Mouse (Mus musculus) limb, embryonic 14.5 days (tissue): Measurements from ENCODE around the gene Cpb1. TPM values are rescaled to one million over a fixed set of nuclear protein-coding genes. Genes with fewer than 3 reads are reported as not detected.

Source experiments
- ATAC-seq: fragments of 200-750 bp; cut with Nextera tagmentation; 2 replicates; pipeline ENCODE4 v1.8.0; 2017; ENCODE audit warnings: low read depth, moderate number of reproducible peaks, moderate TSS enrichment; ENCODE audit not compliant: low FRiP score
- DNase-seq: peaks from one replicate; pipeline ENCODE4 v3.0.0-alpha.2; 2015; ENCODE audit warnings: low spot score
- H3K27ac ChIP-seq: fragments of 300-500 bp; sonication (generic); replicated peaks from 2 replicates; pipeline ENCODE4 v1.5.1; 2014; ENCODE audit warnings: low read depth, mild to moderate bottlenecking, low read length, moderate library complexity, mixed read lengths
- H3K27me3 ChIP-seq: fragments of 300-500 bp; sonication (generic); 2 replicates; pipeline ENCODE4 v1.6.1; 2014; ENCODE audit warnings: low read length, mixed read lengths; ENCODE audit not compliant: control insufficient read depth, insufficient read depth
- H3K36me3 ChIP-seq: fragments of 300-500 bp; sonication (generic); 2 replicates; pipeline ENCODE4 v1.6.1; 2014; ENCODE audit warnings: mild to moderate bottlenecking, low read length, moderate library complexity, mixed read lengths; ENCODE audit not compliant: control insufficient read depth, insufficient read depth
- H3K4me1 ChIP-seq: fragments of 300-500 bp; sonication (generic); 2 replicates; pipeline ENCODE4 v1.6.1; 2014; ENCODE audit warnings: antibody characterized with exemption, low read length, mixed read lengths; ENCODE audit not compliant: control insufficient read depth, insufficient read depth
- H3K4me2 ChIP-seq: fragments of 300-500 bp; sonication (generic); replicated peaks from 2 replicates; pipeline ENCODE4 v1.6.1; 2014; ENCODE audit warnings: low read depth, mild to moderate bottlenecking, low read length, moderate library complexity; ENCODE audit not compliant: severe bottlenecking
- H3K4me3 ChIP-seq: fragments of 300-500 bp; sonication (generic); replicated peaks from 2 replicates; pipeline ENCODE4 v1.5.1; 2014; ENCODE audit warnings: low read length
- H3K9ac ChIP-seq: fragments of 300-500 bp; sonication (generic); 2 replicates; pipeline ENCODE4 v1.6.1; 2014; ENCODE audit warnings: mild to moderate bottlenecking, low read depth, low read length, moderate library complexity; ENCODE audit not compliant: severe bottlenecking
- H3K9me3 ChIP-seq: fragments of 300-500 bp; sonication (generic); 2 replicates; pipeline ENCODE4 v1.6.1; 2016; ENCODE audit warnings: low read length; ENCODE audit not compliant: control insufficient read depth
- POLR2A ChIP-seq: fragments of 200-500 bp; IDR thresholded peaks from 2 replicates; pipeline ENCODE4 v1.8.0; 2012; ENCODE audit warnings: inconsistent platforms, mild to moderate bottlenecking, moderate library complexity, borderline replicate concordance; ENCODE audit not compliant: insufficient read depth, insufficient read length; ENCODE audit errors: extremely low read depth
- WGBS: fragments of 180-500 bp; shearing (Covaris S2); extraction: QIAGEN DNeasy Blood & Tissue Kit; methylation state at CpG from one replicate; pipeline ENCODE4 v1.1.7; 2014; 5-methylcytosine and 5-hydroxymethylcytosine counted together
- polyA plus RNA-seq, 2 experiments: library from polyadenylated mRNA; depleted of rRNA in 1 of 2; stranded (reverse) in 1 of 2; unstranded in 1 of 2; fragments of >200 nt; fragmentation: Nextera tagmentation in 1 of 2; extraction: Ambion mirVana in 1 of 2; gene quantifications; 2 replicates each; pipeline versions ENCODE4 v1.2.1 to v1.2.3; 2012 to 2014

The Cpb1 gene
- polyA plus RNA-seq, 2 experiments, result 0.16 to 0.22 TPM

DNA sequence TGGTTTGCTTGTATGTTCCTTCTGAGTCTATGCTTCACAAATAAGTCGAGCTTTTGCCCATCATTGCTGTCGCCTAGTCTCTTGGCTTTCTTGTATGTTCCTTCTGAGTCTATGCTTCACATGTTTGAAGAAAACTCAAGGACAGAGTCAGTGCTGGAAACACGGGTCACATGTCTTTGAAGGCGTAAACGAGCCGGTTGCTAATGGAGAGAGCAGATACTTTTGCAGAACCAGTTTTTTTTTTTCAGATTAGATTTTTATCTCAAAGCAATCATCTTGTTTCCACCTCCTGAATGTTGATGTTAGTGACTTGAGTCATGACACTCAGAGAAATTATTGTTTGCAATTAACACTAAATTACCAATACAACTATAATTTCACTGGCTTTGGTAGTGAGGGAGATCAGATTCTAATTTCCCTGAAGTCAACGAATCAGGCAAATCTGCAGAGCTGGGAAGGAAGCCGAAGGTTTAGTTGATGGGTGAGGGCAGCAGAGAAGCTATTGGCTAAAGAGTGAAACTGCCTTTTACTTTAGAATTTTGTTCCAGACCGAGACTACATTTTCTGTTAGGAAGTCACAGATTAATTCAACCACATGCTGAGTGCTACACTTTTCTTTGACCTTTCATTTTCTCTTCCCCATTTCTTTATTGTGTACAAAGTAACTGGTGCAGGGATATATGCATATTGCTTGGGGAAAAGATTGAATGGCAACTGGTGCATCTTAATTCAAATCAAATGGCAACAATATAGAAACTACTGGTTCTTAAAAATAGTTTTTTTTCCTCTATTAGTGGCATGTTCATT, 19.2 kb upstream of the Cpb1 start:
- no peak overlapping the region for H3K27ac ChIP-seq
- H3K9me3 ChIP-seq, result no peaks in the 10 kb centered on the region
- H3K9ac ChIP-seq, result no peak overlapping the region
- H3K4me3 ChIP-seq, result no peak overlapping the region
- no peak for DNase-seq
- H3K4me1 ChIP-seq, result no peaks in the 10 kb centered on the region
- H3K27me3 ChIP-seq, result no peaks in the 10 kb centered on the region
- no peak for ATAC-seq
- no peak overlapping the region for H3K4me2 ChIP-seq
- TF ChIP-seq POLR2A, result no peak
- no peaks in the 10 kb centered on the region for H3K36me3 ChIP-seq
- WGBS, result 79% methylated on average over 9 of the region's 9 CpGs

DNA sequence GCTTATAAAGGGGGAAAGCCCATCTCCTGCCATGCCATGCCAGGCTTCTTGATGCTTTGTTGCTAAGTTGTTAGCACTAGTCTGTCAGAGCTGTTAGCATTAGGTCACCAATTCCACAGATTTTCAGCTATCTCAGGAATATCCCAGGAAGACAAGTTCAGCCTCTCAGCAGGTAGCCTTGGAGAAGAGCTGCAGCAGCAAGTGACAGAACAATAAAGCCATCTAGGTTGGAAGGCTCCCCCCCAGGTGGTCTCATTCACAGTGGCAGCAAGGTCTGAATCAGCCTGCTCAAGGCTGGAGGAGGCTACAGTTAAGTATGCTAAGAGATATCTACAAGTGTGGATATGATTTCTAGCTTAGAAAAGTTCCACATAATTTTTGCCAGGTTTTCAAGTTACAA, 15.8 kb upstream of the Cpb1 start:
- no peaks in the 10 kb centered on the region for H3K4me1 ChIP-seq
- ATAC-seq (no peak), DNase-seq (no peak)

DNA sequence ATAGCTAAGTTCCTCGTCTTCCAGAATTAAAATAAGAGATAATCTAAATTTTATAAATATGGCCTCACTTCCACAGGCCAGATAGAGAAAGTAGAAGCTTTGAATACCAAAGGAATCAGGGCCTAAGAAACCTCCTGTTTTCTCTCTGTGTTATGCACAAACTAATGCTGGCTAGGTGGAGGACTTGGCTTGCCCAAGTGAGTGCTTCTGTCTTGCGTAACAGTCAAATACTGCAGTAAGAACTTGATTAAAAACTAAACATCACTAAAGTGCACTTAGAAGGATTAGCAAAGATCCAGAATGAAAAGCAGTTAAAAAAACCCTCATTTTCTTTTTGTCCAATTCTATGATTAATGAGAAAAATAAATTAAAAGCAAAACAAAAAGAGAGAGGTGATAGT, 13.2 kb upstream of the Cpb1 start:
- Histone ChIP-seq H3K27ac (no peak overlapping the region), H3K4me3 (no peak overlapping the region), H3K9ac (no peak overlapping the region), H3K4me1 (no peaks in the 10 kb centered on the region), H3K36me3 (no peaks in the 10 kb centered on the region), H3K27me3 (no peaks in the 10 kb centered on the region), H3K4me2 (no peak overlapping the region), H3K9me3 (no peaks in the 10 kb centered on the region)
- ATAC-seq, result no peak
- TF ChIP-seq POLR2A, result no peak
- WGBS, result 89% methylated on average over 2 of the region's 2 CpGs
- no peak for DNase-seq

More for the DNA sequence above, 15.8 kb upstream of the Cpb1 start:
- Histone ChIP-seq H3K4me3 (no peak overlapping the region), H3K4me2 (no peak overlapping the region), H3K9ac (no peak overlapping the region), H3K9me3 (no peaks in the 10 kb centered on the region), H3K27ac (no peak overlapping the region), H3K27me3 (no peaks in the 10 kb centered on the region), H3K36me3 (no peaks in the 10 kb centered on the region)
- no peak for TF ChIP-seq POLR2A

DNA sequence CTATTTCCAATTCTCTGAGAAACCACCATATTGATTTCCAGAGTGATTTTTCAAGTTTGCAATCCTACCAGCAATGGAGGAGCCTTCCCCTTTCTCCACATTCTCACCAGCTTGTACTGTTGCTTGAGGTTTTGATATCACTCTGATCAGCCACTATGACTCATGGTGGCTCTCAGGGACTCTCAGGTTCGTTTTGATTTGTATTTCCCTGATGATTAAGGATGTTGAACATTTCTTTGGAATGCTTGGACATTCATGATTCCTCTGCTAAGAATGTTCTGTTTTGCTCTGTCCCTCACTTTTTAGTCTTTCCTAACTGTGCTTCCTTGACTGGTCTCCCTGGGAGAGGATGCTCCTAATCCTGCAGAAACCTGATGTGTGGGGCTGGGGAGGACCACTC, 6.3 kb upstream of the Cpb1 start:
- DNase-seq, result no peak

DNA sequence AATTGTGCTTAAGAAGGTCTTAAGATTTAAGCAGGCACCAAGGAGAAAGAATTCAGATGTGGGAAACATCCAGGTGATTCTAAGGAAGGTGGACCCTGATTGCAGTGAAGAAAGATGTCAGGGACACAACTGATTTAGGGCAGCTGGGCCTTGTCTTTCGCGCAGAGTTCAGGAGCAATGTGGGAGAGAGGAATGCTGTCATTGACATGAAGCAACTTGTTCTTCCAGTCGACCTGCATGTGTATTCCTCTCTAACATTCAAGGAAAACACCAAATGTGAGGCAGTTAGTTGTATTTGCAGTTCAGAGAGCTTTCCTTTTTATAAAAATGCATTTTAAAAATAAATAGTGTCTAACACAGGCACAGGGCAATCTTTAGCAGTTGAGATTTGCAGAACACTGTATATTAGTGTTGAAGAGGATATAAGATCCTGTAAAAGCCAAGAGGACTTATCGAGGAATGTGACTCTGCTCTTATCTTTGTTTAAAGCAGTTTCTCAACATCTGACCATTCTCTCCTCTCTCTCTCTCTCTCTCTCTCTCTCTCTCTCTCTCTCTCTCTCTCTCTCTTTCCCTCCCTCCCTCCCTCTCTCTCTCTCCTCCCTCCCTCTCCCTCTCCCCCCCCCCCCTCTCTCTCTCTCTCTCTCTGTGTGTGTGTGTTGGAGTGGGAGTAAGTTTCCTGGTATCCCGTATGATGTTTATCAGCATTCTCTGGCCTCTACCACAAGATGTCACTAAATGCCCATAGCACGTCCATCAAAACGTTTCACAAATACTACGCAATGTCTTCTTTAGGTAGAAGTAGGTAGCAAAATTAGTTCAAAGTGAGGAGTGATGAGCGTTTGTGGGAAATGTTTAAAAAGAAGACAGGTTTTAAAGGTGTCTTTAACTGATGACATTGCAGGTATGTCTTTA, 20.7 kb downstream of the Cpb1 start:
- H3K4me1 ChIP-seq, result no peaks in the 10 kb centered on the region
- no peaks in the 10 kb centered on the region for H3K27me3 ChIP-seq
- H3K36me3 ChIP-seq, result no peaks in the 10 kb centered on the region
- no peak overlapping the region for H3K9ac ChIP-seq
- H3K27ac ChIP-seq, result no peak overlapping the region
- DNase-seq (peak; percentile 4), ATAC-seq (no peak)
- WGBS, result 40% methylated on average over 9 of the region's 9 CpGs
- no peak for TF ChIP-seq POLR2A
- no peaks in the 10 kb centered on the region for H3K9me3 ChIP-seq
- H3K4me2 ChIP-seq, result no peak overlapping the region
- no peak overlapping the region for H3K4me3 ChIP-seq

More for the DNA sequence above, 6.3 kb upstream of the Cpb1 start:
- no peaks in the 10 kb centered on the region for H3K27me3 ChIP-seq
- no peaks in the 10 kb centered on the region for H3K9me3 ChIP-seq
- no peak overlapping the region for H3K4me2 ChIP-seq
- no peak overlapping the region for H3K9ac ChIP-seq
- no peak overlapping the region for H3K4me3 ChIP-seq
- 60% methylated on average over 1 of the region's 1 CpGs for WGBS
- H3K4me1 ChIP-seq, result no peaks in the 10 kb centered on the region
- no peak for ATAC-seq
- no peak for TF ChIP-seq POLR2A
- H3K27ac ChIP-seq, result no peak overlapping the region
- no peaks in the 10 kb centered on the region for H3K36me3 ChIP-seq
